Mouse (Mus musculus) liver, postnatal 0 days (tissue): Measurements from ENCODE around the gene Mta3.

Source experiments
- CTCF ChIP-seq: sonication (generic); IDR thresholded peaks from 2 replicates; pipeline ENCODE4 v1.5.1; 2016; ENCODE audit warnings: antibody characterized with exemption, low read depth
- EP300 ChIP-seq: IDR thresholded peaks from 2 replicates; pipeline ENCODE4 v1.6.1; 2016; ENCODE audit warnings: antibody characterized with exemption, low read depth, mild to moderate bottlenecking

DNA sequence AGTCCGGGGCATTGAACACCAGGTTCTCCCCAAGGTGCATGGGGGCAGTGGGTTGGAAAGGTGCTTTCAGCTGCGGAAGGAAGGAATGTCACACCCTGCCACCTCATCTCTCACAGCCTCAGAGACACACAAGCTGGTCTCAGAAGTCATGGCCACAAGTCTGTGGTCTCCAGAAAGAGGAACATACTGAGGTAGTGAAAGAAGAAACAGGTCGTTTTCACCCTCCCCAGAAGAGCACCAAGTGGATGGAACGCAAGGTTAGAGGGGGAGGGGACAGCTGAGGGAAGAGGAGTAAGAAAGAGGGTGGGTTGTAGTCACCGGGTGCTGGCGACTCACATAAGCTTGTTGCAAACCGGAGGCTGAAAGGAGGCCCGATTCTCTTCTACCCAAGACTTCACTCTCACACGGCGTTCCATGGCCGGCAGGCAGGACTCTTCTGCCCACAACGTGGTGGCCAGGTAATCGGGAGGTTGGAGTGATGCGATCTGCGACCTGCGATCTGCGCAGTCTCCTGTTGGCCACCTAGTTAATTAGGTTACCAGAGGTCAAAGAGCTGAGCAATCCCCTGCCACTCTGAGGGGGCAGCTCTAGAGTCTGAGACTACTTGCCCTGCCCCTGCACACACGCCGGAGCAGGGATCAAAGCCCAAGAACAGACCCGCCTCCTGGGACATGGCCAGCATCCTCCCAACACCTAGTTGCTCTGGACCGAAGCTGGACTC, 140.5 kb downstream of the Mta3 start:
- TF ChIP-seq CTCF (no peak), EP300 (no peak)
